Comparison of ENCODE assay signal across 8 mouse cellular contexts in the genomic region with DNA sequence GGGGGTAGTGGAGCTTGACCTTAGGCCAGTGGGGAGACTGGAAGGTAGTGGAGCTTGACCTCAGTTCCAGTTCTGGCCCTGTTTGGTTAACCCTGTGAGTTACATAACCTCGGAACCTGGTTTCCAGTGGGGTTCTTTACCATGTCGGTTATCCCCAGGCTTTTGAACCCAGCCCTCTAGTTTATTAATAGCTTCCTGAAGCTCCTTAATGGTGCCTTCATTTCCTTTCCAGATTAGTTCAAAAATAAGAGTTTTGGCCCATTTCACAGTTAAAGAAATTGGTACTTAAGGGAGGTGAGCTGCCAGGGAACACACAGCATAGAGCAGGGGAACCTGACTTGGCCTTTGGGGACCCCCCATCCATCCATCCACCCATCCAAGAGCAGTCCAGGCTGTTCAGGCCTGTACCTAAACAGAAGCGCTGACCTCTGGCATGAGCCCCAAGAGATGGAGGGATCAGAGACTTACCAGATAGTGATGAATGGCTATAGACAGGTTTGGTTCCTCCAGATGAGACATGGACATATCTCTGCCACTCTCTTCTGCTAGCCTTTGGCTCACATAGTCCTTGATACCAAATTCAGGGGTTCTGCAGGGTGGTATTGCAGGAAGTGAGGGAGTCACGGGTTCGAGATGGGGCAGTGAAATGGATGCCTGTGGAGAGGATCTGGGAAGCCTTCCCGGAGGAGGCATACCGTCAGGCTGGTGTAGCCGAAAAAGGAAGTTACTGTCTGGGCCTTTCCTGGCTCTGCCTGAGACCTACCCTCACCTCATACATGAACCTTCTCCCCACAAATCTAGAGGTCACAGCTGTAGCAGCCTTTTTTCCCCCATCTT. TPM values are rescaled to one million over a fixed set of nuclear protein-coding genes. Genes with fewer than 3 reads are reported as not detected.
A peak's percentile ranks its signal among the peaks of the same experiment; 100 is the strongest.
DNase-seq lines count a peak whose midpoint lies in the region; ATAC-seq and TF ChIP-seq lines count a peak whose summit lies in the region.

No protein-coding gene starts in this region.

- no peak overlapping the region for H3K27ac ChIP-seq in gastrocnemius, adult 2 months
- H3K27ac ChIP-seq in CH12.LX (ENCODE audit: insufficient read depth, low read depth): no peak overlapping the region
- 0 out of 2 replicates have a peak overlapping the region, but pooled peaks have one; percentile 95 for H3K27ac ChIP-seq in forebrain, embryonic 12.5 days
- H3K27ac ChIP-seq in liver, embryonic 13.5 days: peak overlapping the region; percentile 25

- no peaks in the 10 kb centered on the region for H3K27me3 ChIP-seq in CH12.LX (replicated peaks)
- H3K27me3 ChIP-seq in forebrain, embryonic 12.5 days: no peaks in the 10 kb centered on the region
- no peaks in the 10 kb centered on the region for H3K27me3 ChIP-seq in liver, embryonic 13.5 days

- H3K36me3 ChIP-seq in CH12.LX (replicated peaks in 1 of 2; ENCODE audit: control insufficient read depth in 1 of 2, insufficient read depth in 1 of 2, low read length in 1 of 2): peaks cover 28 to 82% of the 10 kb centered on the region in 2 experiments
- peaks cover 23% of the 10 kb centered on the region for H3K36me3 ChIP-seq in forebrain, embryonic 12.5 days (replicated peaks)
- H3K36me3 ChIP-seq in liver, embryonic 13.5 days: peaks cover 39% of the 10 kb centered on the region

- ATAC-seq in forebrain, embryonic 12.5 days (ENCODE audit: low FRiP score): no peak
- ATAC-seq in liver, embryonic 13.5 days (ENCODE audit: low read depth): no peak

- 52% methylated on average over 8 of the region's 8 CpGs for WGBS in forebrain, embryonic 12.5 days
- WGBS in liver, embryonic 13.5 days (ENCODE audit: insufficient replicate concordance): 37% methylated on average over 8 of the region's 8 CpGs

- in situ Hi-C loops in CH12.LX (cut with MboI; ENCODE audit: low pct_ligation_motif_present, low pct_unique_long_range_greater_than_20kb, low sequenced_read_pairs): loop anchor here (25.0 kb wide), 1 partner anchor 422 kb away; the partner anchor contains the start of genes Maff and Pla2g6

- H3K4me1 ChIP-seq in CH12.LX (ENCODE audit: control insufficient read depth in 1 of 2, insufficient read depth in 2 of 2): peaks cover 7 to 23% of the 10 kb centered on the region in 2 experiments; a peak in 3 of 4 replicates
- peaks cover 33% of the 10 kb centered on the region for H3K4me1 ChIP-seq in forebrain, embryonic 12.5 days
- H3K4me1 ChIP-seq in liver, embryonic 13.5 days (replicated peaks): peaks cover 71% of the 10 kb centered on the region

- no peaks in the 10 kb centered on the region for H3K79me2 ChIP-seq in CH12.LX (replicated peaks; ENCODE audit: control insufficient read depth, extremely low read depth, insufficient read depth, poor library complexity, severe bottlenecking)

- peaks cover 8% of the 10 kb centered on the region for H3K9me3 ChIP-seq in CH12.LX (replicated peaks; ENCODE audit: low read length)
- H3K9me3 ChIP-seq in forebrain, embryonic 12.5 days: no peaks in the 10 kb centered on the region
- no peaks in the 10 kb centered on the region for H3K9me3 ChIP-seq in liver, embryonic 13.5 days (replicated peaks)

- TF ChIP-seq RAD21 in CH12.LX (IDR thresholded peaks at IDR 0.05; ENCODE audit: low read depth, low read length): no peak

- intact Hi-C loops in gastrocnemius, adult 2 months (cut with DNase I): loop anchor here (1.0 to 5.0 kb wide), 2 partner anchors 15 to 157 kb away; no protein-coding TSS in a partner anchor
- intact Hi-C loops in gastrocnemius, postnatal 14 days (cut with DNase I; ENCODE audit: low total_unique reads): no loop called here

- no peak for TF ChIP-seq EP300 in CH12.LX (IDR thresholded peaks at IDR 0.05; ENCODE audit: low read length)

- peak overlapping the region; percentile 74 for H3K4me3 ChIP-seq in gastrocnemius, adult 2 months
- peak overlapping the region in 2 of 3 experiments; percentile 41 to 75 for H3K4me3 ChIP-seq in CH12.LX (replicated peaks in 1 of 3; ENCODE audit: low read depth in 2 of 3, low read length in 2 of 3, poor library complexity in 1 of 3)
- H3K4me3 ChIP-seq in forebrain, embryonic 12.5 days (replicated peaks): peak overlapping the region; percentile 76
- peak overlapping the region; percentile 74 for H3K4me3 ChIP-seq in liver, embryonic 13.5 days (replicated peaks)

- dilution Hi-C loops in CH12.LX (cut with MboI; ENCODE audit: extremely low pct_ligation_motif_present, extremely low pct_unique_long_range_greater_than_20kb, low sequenced_read_pairs): no loop called here

- TF ChIP-seq POLR2A in CH12.LX (IDR thresholded peaks at IDR 0.05; ENCODE audit: low read depth, low read length): no peak

- DNase-seq in gastrocnemius, adult 2 months: no peak
- no peak for DNase-seq in gastrocnemius, postnatal 14 days
- DNase-seq in CH12.LX (ENCODE audit: extremely low read depth): no peak
- no peak for DNase-seq in liver, embryonic 13.5 days
- DNase-seq in adrenal gland, postnatal 25 days: no peak
- DNase-seq in thymus, postnatal 10 days (ENCODE audit: low spot score in 2 of 2): no peak
- no peak for DNase-seq in thymus, postnatal 25 days

- no peak for TF ChIP-seq CTCF in gastrocnemius, adult 2 months (IDR thresholded peaks at IDR 0.05)
- TF ChIP-seq CTCF in CH12.LX (conservative IDR thresholded peaks at IDR 0.05 in 1 of 2, IDR thresholded peaks at IDR 0.05 in 1 of 2; ENCODE audit: low read depth in 2 of 2, low read length in 2 of 2): no peak

- H3K9ac ChIP-seq in CH12.LX (ENCODE audit: insufficient read depth, low read depth): no peak overlapping the region
- H3K9ac ChIP-seq in forebrain, embryonic 12.5 days: peak overlapping the region; percentile 83
- H3K9ac ChIP-seq in liver, embryonic 13.5 days: peak overlapping the region; percentile 79

- H3K4me2 ChIP-seq in CH12.LX (ENCODE audit: insufficient read depth, low read depth, poor library complexity, severe bottlenecking): peak overlapping the region; percentile 67; the same call in 1 of the 2 replicates
- peak overlapping the region; percentile 95 for H3K4me2 ChIP-seq in forebrain, embryonic 12.5 days
- peak overlapping the region; percentile 100 for H3K4me2 ChIP-seq in liver, embryonic 13.5 days

TF ChIP-seq in CH12.LX, 34 proteins besides CTCF, POLR2A, EP300 and RAD21 (continues in another document):
- TF ChIP-seq IRF4 (IDR thresholded peaks at IDR 0.05; ENCODE audit: low read depth, low read length) (no peak), GABPA (IDR thresholded peaks at IDR 0.05; ENCODE audit: insufficient replicate concordance, low read depth, low read length) (no peak), UBTF (IDR thresholded peaks at IDR 0.05; ENCODE audit: low read depth, low read length) (no peak), ZKSCAN1 (IDR thresholded peaks at IDR 0.05; ENCODE audit: borderline replicate concordance, low read depth, low read length) (no peak), CHD2 (IDR thresholded peaks at IDR 0.05; ENCODE audit: low read length) (no peak), JUN (IDR thresholded peaks at IDR 0.05; ENCODE audit: insufficient read depth, low read depth, low read length) (no peak), E2F4 (IDR thresholded peaks at IDR 0.05; ENCODE audit: insufficient replicate concordance, low read depth, low read length) (no peak)

RNA-seq across cellular contexts. Expression of gene Pdxp, which starts 1.3 kb away (rescaled TPM):
- 1 to 10 TPM; 1.1 to 1.4 TPM for total RNA-seq in gastrocnemius, adult 2 months (2021)
- 1 to 10 TPM; 4.8 to 6.8 TPM for total RNA-seq in gastrocnemius, postnatal 14 days (2021)
- total RNA-seq in CH12.LX (2012; rRNA removed): 9.3 and 9.8 TPM in 2 replicates
- 2.8 and 3.1 TPM in 2 replicates for total RNA-seq in CH12.LX (2014; rRNA removed)
- polyA plus RNA-seq in CH12.LX (2012; ENCODE audit: insufficient read length, low read depth): 3.4 and 5.4 TPM in 2 replicates
- 51.7 and 53.6 TPM in 2 replicates for polyA plus RNA-seq in forebrain, embryonic 12.5 days (2016; fragmentation: Nextera tagmentation; extraction: Ambion mirVana)
- 6.9 and 7.4 TPM in 2 replicates for polyA plus RNA-seq in liver, embryonic 13.5 days (2015; fragmentation: Nextera tagmentation; extraction: Ambion mirVana)
- total RNA-seq in adrenal gland, postnatal 25 days (2021): 5.0 and 6.0 TPM in 2 replicates

RNA-seq across cellular contexts. Expression of gene Lgals1, which starts 11.5 kb away (rescaled TPM):
- 100 to 1,000 TPM; 197 to 272 TPM for total RNA-seq in gastrocnemius, adult 2 months (2021)
- 100 to 1,000 TPM; 398 to 459 TPM for total RNA-seq in gastrocnemius, postnatal 14 days (2021)
- 735 and 858 TPM in 2 replicates for total RNA-seq in CH12.LX (2012; rRNA removed)
- total RNA-seq in CH12.LX (2014; rRNA removed): 791 and 805 TPM in 2 replicates
- polyA plus RNA-seq in CH12.LX (2012; ENCODE audit: insufficient read length, low read depth): 592 and 637 TPM in 2 replicates
- polyA plus RNA-seq in forebrain, embryonic 12.5 days (2016; fragmentation: Nextera tagmentation; extraction: Ambion mirVana): 216 and 321 TPM in 2 replicates
- polyA plus RNA-seq in liver, embryonic 13.5 days (2015; fragmentation: Nextera tagmentation; extraction: Ambion mirVana): 683 and 710 TPM in 2 replicates
- total RNA-seq in adrenal gland, postnatal 25 days (2021): 273 and 304 TPM in 2 replicates

RNA-seq across cellular contexts. Expression of gene Sh3bp1, which starts 15.5 kb away (rescaled TPM):
- 1 to 10 TPM; 1.4 to 2.0 TPM for total RNA-seq in gastrocnemius, adult 2 months (2021)
- 1 to 10 TPM; 3.3 to 3.6 TPM for total RNA-seq in gastrocnemius, postnatal 14 days (2021)
- total RNA-seq in CH12.LX (2012; rRNA removed) (20.6 and 23.8 TPM in 2 replicates), CH12.LX (2014; rRNA removed) (12.3 and 15.5 TPM in 2 replicates)
- polyA plus RNA-seq in CH12.LX (2012; ENCODE audit: insufficient read length, low read depth): 48.6 and 69.7 TPM in 2 replicates
- 10.3 TPM in 2 replicates for polyA plus RNA-seq in forebrain, embryonic 12.5 days (2016; fragmentation: Nextera tagmentation; extraction: Ambion mirVana)
- 17.7 and 22.2 TPM in 2 replicates for polyA plus RNA-seq in liver, embryonic 13.5 days (2015; fragmentation: Nextera tagmentation; extraction: Ambion mirVana)
- 6.1 and 8.8 TPM in 2 replicates for total RNA-seq in adrenal gland, postnatal 25 days (2021)

RNA-seq across cellular contexts. Expression of gene Gm49510, which starts 15.6 kb away (rescaled TPM):
- under 1 TPM in 1 of 2 experiments, not detected in 1; 0.13 TPM for total RNA-seq in gastrocnemius, adult 2 months (2021)
- not detected for total RNA-seq in gastrocnemius, postnatal 14 days (2021)
- total RNA-seq in CH12.LX (2012; rRNA removed) (0.25 and 0.50 TPM in 2 replicates), CH12.LX (2014; rRNA removed) (0.12 and 0.15 TPM in 2 replicates)
- 0.78 TPM in 1 of 2 replicates, not detected in the other for polyA plus RNA-seq in CH12.LX (2012; ENCODE audit: insufficient read length, low read depth)
- 0.18 TPM in 1 of 2 replicates, not detected in the other for polyA plus RNA-seq in forebrain, embryonic 12.5 days (2016; fragmentation: Nextera tagmentation; extraction: Ambion mirVana)
- polyA plus RNA-seq in liver, embryonic 13.5 days (2015; fragmentation: Nextera tagmentation; extraction: Ambion mirVana): 0.15 and 0.16 TPM in 2 replicates
- total RNA-seq in adrenal gland, postnatal 25 days (2021): not detected in 2 replicates

RNA-seq across cellular contexts. Expression of gene Nol12, which starts 19.7 kb away (rescaled TPM):
- total RNA-seq in gastrocnemius, adult 2 months (2021): 10 to 100 TPM; 20.6 to 22.3 TPM
- 10 to 100 TPM; 28.3 to 30.3 TPM for total RNA-seq in gastrocnemius, postnatal 14 days (2021)
- 33.2 and 40.0 TPM in 2 replicates for total RNA-seq in CH12.LX (2012; rRNA removed)
- 13.2 and 13.7 TPM in 2 replicates for total RNA-seq in CH12.LX (2014; rRNA removed)
- polyA plus RNA-seq in CH12.LX (2012; ENCODE audit: insufficient read length, low read depth): 89.5 and 91.1 TPM in 2 replicates
- 53.5 and 56.4 TPM in 2 replicates for polyA plus RNA-seq in forebrain, embryonic 12.5 days (2016; fragmentation: Nextera tagmentation; extraction: Ambion mirVana)
- 45.6 and 48.9 TPM in 2 replicates for polyA plus RNA-seq in liver, embryonic 13.5 days (2015; fragmentation: Nextera tagmentation; extraction: Ambion mirVana)
- total RNA-seq in adrenal gland, postnatal 25 days (2021): 42.7 and 44.0 TPM in 2 replicates

Comparison
In these comparisons a context has a peak if more than half of its experiments do, and no peak if none do; other contexts are left out.
1. H3K27ac ChIP-seq: peak in forebrain, embryonic 12.5 days (single experiment) and liver, embryonic 13.5 days (single experiment); none in gastrocnemius, adult 2 months (single experiment) and CH12.LX (single experiment).
2. Peak in every context shown above with its lines, with median percentiles within 50 percentile points of each other: H3K4me3 ChIP-seq and H3K4me2 ChIP-seq.